Mouse (Mus musculus) frontal cortex, postnatal 36 days (tissue): ENCODE data around the gene Bphl.
A peak's percentile ranks its signal among the peaks of the same experiment; 100 is the strongest.

Experiments used
- DNase-seq, 2 experiments: peaks; one replicate each; pipeline ENCODE4 v3.0.0; 2022; ENCODE audit warnings: low spot score in 2 of 2

Bphl gene

DNA sequence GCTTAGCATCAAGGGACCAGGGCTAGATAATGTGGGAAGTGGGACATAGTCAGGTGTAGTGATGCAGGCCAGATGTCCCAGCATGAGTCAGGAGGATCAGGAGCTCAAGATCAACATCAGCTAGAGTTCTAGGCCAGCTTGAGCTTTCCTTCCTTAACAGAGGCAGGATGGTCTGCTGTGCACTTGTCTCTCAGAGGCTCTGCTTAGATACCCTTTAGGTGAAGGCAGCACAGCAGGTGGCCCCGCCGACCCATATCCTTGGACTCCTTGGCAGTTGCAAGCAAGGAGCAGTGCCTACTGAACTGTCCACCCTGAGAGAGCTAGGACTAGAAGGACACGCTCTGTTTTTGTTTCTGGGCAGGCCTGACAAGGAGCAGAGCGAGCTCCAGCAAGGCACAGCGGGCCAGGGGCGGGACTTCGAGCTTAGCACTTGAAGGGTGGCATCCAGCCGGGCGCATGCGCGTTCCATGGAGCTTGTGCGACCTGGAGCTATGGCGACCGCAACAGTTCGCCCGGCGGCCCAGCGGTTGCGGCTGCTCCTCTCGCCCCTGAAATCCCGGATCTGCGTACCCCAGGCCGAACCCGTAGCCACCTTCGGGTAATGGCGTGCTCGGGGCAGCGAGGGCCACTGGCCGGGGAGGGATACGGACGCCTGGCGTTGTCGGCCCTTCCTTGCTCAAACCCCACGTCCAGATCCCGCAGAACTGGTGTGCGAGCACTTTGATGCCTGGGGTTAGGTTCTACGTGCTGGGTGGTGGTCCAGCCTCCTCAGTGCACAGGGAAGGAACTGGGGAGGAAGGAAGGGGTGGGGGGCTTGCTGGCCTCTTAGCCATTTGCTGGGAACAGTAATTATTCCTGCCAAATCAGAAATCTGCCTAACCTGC, at the start of gene Bphl:
Gene Bphl, plus strand, starts transcription at position 426 of the 884 bp plus-strand sequence.
- DNase-seq: peak; percentile 94

DNA sequence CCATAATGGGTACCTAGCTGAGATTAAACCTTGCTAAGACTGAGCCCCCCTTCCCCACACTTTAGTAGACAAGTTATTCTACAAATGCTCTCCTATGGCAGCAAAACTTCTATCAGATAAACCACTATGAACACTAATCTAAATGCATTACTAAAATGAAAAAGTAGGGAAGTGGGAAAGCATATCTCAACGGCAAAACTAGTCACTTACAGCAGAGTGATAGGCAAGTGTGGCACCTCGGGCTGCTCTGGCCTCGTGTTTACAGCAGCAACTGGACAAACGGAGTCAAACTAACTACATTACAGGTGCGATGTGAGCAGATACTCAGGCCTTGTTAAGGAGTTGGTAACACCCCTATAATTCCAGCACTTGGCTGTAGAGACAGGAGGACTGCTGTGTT, 47.8 kb upstream of the Bphl start:
- no peak for DNase-seq

DNA sequence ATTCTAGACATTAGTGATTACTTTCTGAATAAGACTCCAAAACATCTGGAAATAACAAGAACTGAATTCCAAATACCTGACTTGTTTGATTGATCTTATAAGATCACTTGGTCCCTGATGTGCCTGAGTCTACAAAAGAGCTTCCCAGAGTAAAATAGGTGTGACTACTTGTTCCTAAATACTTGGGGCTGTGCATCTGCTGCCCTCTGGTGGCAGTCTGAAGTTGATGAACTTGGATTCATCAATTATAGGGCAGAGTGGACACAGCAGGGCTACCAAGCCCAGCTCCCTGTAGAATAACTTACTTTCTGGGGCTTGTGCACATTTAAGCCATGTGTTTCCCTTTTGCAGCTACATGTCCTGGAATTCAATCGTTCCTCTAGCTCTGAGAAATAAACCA, 42.2 kb upstream of the Bphl start:
- DNase-seq: peak; percentile 57 to 71

- peak; percentile 89 to 91 for DNase-seq
Observed at GRCm38 (mm10) chr13:34002058-34003006, 35.1 kb upstream of the Bphl start, which contains the start of the genes Ripk1 and Serpinb6a. TSS of gene Ripk1 (plus strand) at chr13:34002363. TSS of gene Serpinb6a (minus strand) at chr13:34002794.

DNA sequence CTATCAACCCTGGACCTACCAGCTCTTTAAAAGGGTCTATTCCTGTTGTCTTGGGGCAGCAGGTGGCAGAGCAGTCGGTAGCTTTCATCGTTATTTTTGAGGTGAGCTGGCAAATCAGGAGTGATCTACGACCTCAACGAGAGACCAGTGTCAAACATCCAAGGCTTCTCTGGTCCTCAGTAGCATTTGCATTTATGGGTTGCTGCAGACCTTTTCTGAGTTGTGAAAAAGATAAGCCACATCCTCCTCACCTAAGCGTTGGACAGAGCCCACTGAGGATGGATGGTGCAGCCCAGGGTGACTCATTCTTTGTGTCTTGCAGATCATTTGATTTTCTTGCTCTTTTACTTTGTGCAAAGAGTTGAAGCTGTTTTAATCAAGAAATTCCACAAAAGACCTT, 34.3 kb upstream of the Bphl start:
- DNase-seq: peak in 1 of 2 experiments; percentile 4

- DNase-seq: no peak
Observed at GRCm38 (mm10) chr13:34007234-34007633, 30.2 kb upstream of the Bphl start.

- no peak for DNase-seq
Observed at GRCm38 (mm10) chr13:34016927-34017569, 20.3 kb upstream of the Bphl start.

DNA sequence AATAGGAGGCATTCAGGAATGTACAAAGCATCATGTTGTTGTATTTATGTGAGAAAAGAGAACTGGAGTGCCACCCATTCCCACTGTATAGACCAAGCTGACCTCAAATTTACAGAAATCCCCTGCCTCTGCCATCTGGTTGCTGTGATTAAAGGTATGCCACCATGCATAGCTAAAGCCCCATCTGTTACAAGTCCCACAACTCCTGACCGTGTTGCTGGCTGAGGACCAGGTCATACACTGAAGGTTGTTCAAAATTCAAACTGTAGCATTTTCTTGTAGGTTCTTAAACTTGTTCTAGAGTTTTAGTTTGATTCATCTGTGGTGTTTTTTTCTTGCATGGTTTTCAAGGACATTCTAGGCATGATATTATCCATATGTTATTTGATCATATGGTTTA, 18.9 kb upstream of the Bphl start:
- no peak for DNase-seq

DNA sequence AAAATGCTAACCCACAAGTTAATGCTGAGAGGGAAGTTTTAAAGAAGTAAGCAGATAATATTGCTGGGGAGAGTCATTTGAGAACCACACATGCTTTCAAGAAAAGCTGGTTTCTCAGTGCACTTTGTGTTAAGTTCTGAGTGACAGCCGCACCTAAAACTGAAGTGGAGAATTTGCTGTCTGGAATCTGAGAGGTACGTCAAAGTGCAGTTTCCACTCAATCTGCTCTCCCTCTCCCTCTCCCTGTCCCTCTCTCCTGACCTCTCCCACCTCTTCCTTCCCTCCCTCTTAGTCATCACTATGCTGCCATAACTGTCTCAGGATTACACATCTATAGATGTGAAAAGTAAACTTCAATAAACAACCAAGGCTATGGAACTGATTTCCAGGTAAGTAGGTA, 15.4 kb upstream of the Bphl start:
- no peak for DNase-seq

GRCm38 (mm10) chr13:34032041-34032440, 5.4 kb upstream of the Bphl start:
- no peak for DNase-seq

GRCm38 (mm10) chr13:34035424-34035823, 2.0 kb upstream of the Bphl start:
- no peak for DNase-seq

GRCm38 (mm10) chr13:34036726-34037125, 671 bp upstream of the Bphl start:
- DNase-seq: no peak

DNA sequence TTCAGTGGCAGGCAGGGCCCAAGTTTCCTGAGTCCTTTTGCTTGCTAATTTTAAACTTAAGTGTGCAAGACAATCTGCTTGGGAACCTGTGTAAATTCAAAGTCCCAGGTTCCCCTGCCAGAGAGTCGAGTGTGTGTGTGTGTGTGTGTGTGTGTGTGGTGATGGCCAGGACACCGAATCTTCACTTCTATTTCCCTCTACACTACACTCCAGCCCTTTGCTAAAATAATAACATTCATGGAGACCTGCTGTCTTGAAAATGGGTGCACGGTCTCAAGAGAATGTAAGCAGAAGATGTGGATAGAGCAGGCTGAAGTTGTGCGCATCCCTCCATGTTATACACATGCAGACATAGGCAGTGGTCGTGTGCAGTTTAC, 647 bp downstream of the Bphl start:
- no peak for DNase-seq

- DNase-seq: no peak
Observed at GRCm38 (mm10) chr13:34038901-34039341, 1.5 kb downstream of the Bphl start.

DNA sequence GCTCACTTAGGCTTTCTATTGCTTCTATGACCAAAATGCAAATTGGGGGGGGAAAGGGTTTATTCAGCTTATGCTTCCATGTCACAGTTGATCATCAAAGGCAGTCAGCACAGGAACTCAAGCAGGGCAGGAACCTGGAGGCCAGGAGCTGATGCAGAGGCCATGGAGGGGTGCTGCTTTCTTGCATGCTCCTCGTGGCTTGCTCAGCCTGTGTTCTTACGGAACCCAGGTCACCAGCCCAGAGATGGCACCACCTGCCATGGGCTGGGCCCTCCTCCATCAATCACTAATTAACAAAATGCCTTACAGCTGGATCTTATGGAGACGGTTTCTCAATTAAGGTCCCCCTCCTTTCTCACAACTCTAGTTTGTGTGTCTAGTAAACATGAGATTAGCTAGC, 2.7 kb downstream of the Bphl start:
- no peak for DNase-seq

DNA sequence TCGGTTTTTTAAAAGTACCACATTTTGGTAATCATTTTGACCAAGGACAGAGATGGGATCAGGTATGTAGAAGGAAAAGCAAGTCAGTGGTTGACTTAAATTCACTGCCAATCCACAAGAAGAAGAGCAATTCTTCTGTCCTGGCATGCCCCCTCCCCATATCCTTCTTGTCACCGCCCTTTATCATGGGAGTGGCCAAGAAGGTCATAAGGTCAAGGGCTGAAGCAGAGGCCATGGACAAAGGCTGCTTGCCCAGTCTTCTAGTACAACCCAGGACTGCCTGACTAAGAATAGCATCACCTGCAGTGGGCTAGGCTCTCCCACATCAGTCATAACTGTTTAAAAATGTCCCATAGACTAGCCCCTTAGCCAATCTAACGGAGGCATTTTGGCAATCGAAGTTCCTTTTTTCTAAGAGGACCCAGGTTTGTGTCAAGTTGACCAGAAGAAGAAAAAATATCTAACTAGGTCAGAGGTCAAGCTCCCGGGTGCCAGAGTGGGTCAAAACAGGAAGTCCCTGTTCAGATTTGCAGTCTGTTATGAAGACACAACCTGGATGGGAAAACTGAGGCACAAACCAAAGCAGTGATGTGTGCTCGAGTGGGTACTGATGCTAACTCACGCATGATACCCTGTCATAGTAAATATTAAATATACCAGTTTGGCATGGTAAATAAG, 6.5 kb downstream of the Bphl start:
- DNase-seq: no peak

GRCm38 (mm10) chr13:34045511-34046249, 8.3 kb downstream of the Bphl start:
- DNase-seq: no peak

GRCm38 (mm10) chr13:34046421-34047012, 9.1 kb downstream of the Bphl start:
- peak; percentile 62 to 89 for DNase-seq

DNA sequence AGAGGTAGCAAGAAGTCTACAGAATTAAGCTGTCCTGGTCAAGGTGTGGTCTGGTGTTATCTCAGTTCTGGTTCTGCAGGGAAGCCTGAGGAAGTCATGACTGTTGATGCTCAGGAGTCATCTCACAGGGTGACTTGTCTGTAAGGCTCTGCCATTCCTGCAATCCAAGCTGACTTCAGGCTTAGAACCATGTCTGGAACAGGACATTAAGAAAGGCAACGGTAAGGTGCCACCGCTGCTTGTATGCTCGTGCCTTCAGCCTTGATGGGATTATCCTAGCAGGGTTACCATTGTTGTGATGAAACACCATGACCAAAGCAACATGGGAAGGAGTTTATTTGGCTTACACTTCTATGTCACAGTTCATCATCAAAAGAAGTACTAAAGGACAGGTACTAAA, 10.1 kb downstream of the Bphl start:
- DNase-seq: no peak

DNA sequence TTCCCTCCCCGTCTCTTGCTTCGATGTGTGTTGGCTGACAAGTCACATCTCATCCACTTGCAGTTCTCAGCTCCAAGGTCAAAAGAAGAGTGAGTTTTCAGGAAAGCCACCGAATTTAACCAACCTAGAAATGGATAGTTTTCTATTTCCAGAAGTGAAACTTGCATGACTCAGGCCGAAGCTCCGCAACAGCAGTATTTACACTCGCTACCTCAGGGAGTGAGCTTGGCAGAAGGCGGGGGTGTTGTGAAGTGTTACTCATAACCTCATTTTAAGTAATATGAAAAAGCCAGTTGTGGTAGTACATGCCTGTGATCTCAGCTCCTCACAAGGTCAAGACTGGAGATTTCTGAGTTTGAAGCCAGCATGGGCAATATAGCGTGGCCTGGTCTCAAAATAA, 13.1 kb downstream of the Bphl start:
- DNase-seq: peak; percentile 54 to 77
